Mouse (Mus musculus): ENCODE results near the gene Gtf3c5.

Gene Gtf3c5

GRCm38 (mm10) chr2:28583651-28584050 lies at the start of gene Gtf3c5:
Gtf3c5 (minus strand) TSS chr2:28583751.
- DNase-seq (ENCODE audit: low read depth) = no peak

GRCm38 (mm10) chr2:28633136-28633535 lies 49.6 kb upstream of the Gtf3c5 start:
- no peak for DNase-seq (ENCODE audit: low read depth)

DNA sequence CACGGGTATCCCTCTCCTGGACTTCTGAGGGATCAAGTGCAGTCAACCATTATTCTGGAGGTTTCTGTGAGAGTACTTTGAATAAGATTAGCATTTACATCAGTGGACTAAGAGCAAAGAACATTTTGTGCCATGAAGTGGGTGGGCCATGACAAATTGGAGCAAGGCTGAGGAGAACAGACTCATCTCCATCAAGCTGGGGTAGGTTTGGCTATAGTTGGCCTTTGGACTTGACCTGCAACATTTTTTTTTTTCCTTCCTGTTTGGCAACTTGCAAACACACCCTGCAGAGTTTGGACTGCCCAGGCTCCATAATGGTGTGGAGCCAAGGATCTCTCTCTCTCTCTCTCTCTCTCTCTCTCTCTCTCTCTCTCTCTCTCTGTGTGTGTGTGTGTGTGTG lies 49.1 kb upstream of the Gtf3c5 start:
- DNase-seq (ENCODE audit: low read depth) = no peak

- DNase-seq (ENCODE audit: low read depth) = no peak
Observed at GRCm38 (mm10) chr2:28629911-28630381, 46.4 kb upstream of the Gtf3c5 start.

GRCm38 (mm10) chr2:28628053-28628452 lies 44.5 kb upstream of the Gtf3c5 start:
- DNase-seq (ENCODE audit: low read depth) = no peak

- DNase-seq (ENCODE audit: low read depth) = no peak
Observed at GRCm38 (mm10) chr2:28626038-28626437, 42.5 kb upstream of the Gtf3c5 start.

- no peak for DNase-seq (ENCODE audit: low read depth)
Observed at GRCm38 (mm10) chr2:28624870-28625269, 41.3 kb upstream of the Gtf3c5 start.

DNA sequence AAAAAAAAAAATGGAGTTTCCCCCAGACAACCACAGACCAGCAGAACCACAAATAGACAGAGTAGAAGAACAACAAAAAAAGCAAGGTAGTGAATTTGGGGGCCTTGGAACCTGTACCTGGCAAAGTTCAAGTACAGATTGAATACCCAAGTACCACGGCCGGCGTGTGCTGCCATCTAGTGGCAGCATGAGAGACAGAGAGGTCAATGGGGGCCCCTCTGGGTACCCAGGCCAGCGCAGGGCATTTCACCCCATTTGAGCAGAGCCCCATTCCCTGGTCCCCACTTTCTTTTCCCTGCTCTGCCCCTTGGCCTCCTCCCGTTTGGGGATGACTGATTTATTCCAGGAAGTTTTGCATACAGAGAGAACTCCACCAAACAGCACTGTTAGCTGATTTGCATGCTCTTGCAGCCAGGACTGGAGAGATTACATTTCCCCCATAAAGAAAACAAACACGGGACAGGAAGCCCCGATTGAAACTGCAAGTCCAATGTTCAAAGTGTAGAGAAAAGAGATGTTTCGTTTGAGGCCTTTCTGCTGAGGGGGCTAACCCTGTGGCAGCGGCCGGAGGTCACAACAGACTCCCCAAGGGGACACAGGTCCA lies 39.1 kb upstream of the Gtf3c5 start:
- no peak for DNase-seq (ENCODE audit: low read depth)

DNA sequence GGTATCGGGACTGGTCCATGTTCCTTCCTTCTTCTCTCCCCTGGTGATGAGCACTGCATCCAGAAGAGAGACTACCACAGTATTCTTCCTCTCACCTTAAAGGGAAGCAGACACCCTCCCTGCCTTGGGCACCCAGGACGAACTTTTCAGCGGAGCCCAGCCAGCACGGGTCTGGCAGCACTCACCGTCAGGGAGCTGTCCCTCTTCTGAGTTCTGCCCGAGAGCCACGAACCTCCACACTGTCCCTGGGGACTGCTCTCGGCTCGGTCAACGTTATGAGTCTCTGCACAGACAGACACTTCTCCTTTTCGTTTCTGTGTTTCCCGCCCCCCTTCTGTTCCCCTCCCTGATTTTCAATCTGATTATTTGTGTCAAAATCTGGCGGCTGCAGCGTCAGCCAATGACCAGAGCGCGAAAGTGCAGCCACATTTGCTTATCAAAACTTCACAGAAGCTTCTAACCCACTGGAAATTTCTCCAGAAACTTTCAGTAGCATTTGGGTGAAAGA lies 38.2 kb upstream of the Gtf3c5 start, which contains the start of gene Gfi1b:
Gfi1b (minus strand) TSS at position 319 of the 508 bp plus-strand sequence.
- no peak for DNase-seq (ENCODE audit: low read depth)

DNA sequence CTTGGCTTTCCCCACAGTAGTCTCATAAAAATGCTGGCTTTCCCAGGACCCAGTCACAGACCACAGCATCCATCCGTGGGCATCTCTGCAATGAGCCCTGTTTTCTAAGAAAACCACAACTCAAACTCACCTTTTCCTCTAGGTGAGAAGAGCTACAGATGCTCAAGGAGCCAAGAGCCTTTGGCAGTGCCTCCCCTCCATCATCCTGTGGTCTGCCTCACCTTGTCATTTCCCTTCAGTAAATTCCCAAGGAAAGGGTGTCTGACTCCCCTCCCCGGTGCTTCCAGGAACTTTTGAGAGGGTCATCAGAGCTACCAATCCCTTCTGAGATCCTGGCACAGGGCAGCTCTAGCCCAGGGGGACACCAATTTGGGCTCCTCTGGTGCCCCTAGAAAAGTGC lies 37.6 kb upstream of the Gtf3c5 start:
- no peak for DNase-seq (ENCODE audit: low read depth)

GRCm38 (mm10) chr2:28620522-28620921 lies 37.0 kb upstream of the Gtf3c5 start:
- DNase-seq (ENCODE audit: low read depth) = no peak

- DNase-seq (ENCODE audit: low read depth) = no peak
Observed at GRCm38 (mm10) chr2:28619369-28619768, 35.8 kb upstream of the Gtf3c5 start.

- DNase-seq (ENCODE audit: low read depth) = no peak
Observed at GRCm38 (mm10) chr2:28618777-28619336, 35.3 kb upstream of the Gtf3c5 start.

GRCm38 (mm10) chr2:28617498-28618486 lies 34.2 kb upstream of the Gtf3c5 start:
- no peak for DNase-seq (ENCODE audit: low read depth)

- DNase-seq (ENCODE audit: low read depth) = no peak
Observed at GRCm38 (mm10) chr2:28616874-28617273, 33.3 kb upstream of the Gtf3c5 start.

GRCm38 (mm10) chr2:28616358-28616757 lies 32.8 kb upstream of the Gtf3c5 start:
- DNase-seq (ENCODE audit: low read depth) = no peak

DNA sequence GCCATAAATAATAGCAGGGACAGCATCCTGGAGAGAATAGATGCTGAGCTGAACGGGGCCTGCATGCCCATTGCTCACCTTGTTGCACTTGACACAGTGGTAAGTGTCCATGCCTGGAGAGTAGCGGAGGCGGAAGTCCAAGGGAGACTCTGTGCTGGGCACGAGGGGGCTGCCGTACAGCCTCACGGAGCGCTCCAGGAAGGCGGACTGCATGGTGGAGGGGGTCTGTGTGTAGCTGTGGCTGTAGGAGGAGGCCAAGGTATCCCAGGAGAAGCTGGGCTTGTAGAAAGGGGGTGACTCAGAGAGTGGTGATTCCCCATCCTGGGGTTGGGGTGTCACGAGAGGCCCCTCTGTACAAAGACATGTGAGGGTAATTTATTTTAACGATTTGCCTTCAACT lies 30.0 kb upstream of the Gtf3c5 start:
- DNase-seq (ENCODE audit: low read depth) = no peak

DNA sequence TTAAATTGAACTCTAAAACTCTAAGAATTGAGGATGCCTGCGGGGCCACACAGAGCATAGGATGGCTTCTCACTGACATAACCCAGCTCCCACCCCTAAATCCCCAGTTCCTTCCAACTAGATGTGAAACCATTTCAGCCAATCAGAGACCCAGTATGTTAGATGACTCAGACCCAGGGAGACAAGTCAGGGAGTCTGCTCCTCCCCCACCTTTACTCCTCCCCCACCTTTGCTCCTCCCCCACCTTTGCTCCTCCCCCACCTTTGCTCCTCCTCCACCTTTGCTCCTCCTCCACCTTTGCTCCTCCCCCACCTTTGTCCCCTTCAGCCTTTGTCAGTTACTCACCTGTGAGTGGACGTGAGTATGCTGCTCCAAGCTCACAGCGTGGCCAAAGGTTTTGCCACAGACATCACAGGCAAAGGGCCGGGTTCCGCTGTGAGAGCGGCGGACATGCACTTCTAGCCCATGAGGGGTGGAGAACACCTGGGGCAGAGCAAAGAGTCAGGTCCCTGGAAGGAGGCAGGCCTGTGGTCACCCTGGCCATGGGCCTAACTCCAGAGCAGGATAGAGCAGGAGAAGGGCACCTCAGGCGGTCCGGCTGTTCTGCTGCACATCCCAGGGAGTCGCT lies 29.0 kb upstream of the Gtf3c5 start:
- DNase-seq (ENCODE audit: low read depth) = no peak

DNA sequence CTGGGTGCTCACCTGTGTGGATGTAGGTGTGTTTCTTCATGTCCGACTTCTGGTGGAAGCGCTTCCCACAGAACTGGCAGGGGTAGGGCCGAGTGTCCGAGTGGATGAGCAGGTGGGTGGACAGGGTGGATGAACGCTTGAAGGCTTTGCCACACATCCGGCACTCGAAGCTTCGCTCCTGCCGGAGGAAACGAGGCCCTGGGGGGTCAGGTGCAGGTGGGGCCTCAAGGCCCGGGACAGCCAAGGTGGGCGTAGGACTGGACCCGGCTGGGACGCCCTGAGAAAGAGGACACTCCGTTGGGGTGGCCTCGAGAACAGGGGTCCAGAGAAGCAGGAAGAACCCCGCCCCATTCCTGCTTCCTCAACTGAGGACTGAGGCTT lies 27.8 kb upstream of the Gtf3c5 start:
- DNase-seq (ENCODE audit: low read depth) = no peak

DNA sequence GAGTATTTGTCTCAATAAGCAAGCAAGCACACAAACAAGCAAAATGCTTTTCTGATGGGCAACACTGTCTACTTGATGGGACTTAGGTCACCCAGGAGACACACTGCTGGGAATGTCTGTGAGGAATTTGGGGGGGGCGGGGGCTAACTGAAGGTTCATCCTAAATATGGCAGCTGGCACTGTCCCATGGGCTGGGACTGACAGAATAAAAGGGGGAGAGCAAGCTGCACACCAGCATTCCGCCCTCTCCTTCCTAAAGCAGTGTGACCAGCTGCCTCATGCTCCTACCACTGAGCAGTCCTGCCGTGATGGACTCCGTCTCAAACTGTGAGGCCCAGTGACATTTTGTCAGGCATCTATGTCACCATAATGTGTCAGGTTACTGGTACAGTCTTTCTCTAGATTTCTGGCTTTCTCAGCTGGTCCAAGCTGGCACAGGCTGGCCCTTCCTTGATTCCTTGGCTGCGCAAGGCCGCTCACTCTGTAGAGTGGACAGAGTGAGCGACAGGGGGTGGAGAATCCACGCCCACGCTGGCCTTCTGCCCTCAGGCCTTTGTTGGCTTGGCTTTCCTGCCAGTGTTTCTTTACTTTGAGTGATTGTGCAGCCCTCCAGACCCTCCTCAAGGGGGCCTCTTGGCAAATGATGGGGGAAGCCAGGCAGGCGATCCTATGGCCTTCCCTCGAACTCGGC lies 27.3 kb upstream of the Gtf3c5 start:
- DNase-seq (ENCODE audit: low read depth) = no peak

GRCm38 (mm10) chr2:28609851-28610250 lies 26.3 kb upstream of the Gtf3c5 start:
- DNase-seq (ENCODE audit: low read depth) = no peak
